Mouse (Mus musculus): ENCODE results near the gene Bscl2. TPM values are rescaled to one million over a fixed set of nuclear protein-coding genes. Genes with fewer than 3 reads are reported as not detected.

The Bscl2 gene
- total and polyA plus RNA-seq, 2 experiments from 2014 or later, result 101 to 121 TPM

GRCm38 (mm10) chr19:8872266-8872840 lies 35.1 kb downstream of the Bscl2 start:
- H3K4me1 ChIP-seq (ENCODE audit: insufficient read depth, low read length), result no peaks in the 10 kb centered on the region
- 82% methylated on average over 10 of the region's 10 CpGs for WGBS
- H3K9ac ChIP-seq (replicated peaks; ENCODE audit: low read length, poor library complexity, severe bottlenecking), result peak overlapping the region; percentile 94; the same call in 1 of the 2 replicates
- ATAC-seq (ENCODE audit: low FRiP score) (no peak), DNase-seq (ENCODE audit: low spot score) (no peak)
- peak overlapping the region; percentile 96 for H3K4me3 ChIP-seq (ENCODE audit: low read depth, low read length)
- H3K9me3 ChIP-seq (ENCODE audit: low read length), result no peaks in the 10 kb centered on the region
- peak overlapping the region; percentile 94 for H3K4me2 ChIP-seq (ENCODE audit: low read depth, low read length, poor library complexity, severe bottlenecking)
- no peaks in the 10 kb centered on the region for H3K27me3 ChIP-seq (ENCODE audit: insufficient read depth, low read length)
- TF ChIP-seq CTCF (IDR thresholded peaks at IDR 0.05), result no peak
- peaks cover 28% of the 10 kb centered on the region for H3K36me3 ChIP-seq (ENCODE audit: insufficient read depth, low read length)
- no peak overlapping the region for H3K27ac ChIP-seq (ENCODE audit: low read depth, low read length)

GRCm38 (mm10) chr19:8875031-8875430 lies 37.8 kb downstream of the Bscl2 start:
- peaks cover 28% of the 10 kb centered on the region for H3K36me3 ChIP-seq (ENCODE audit: insufficient read depth, low read length)
- 92% methylated on average over 7 of the region's 7 CpGs for WGBS
- TF ChIP-seq CTCF (IDR thresholded peaks at IDR 0.05), result no peak

GRCm38 (mm10) chr19:8880311-8881033 lies 43.2 kb downstream of the Bscl2 start, which contains the start of gene Uqcc3:
Gene Uqcc3, minus strand, starts transcription at chr19:8880923.
- no peaks in the 10 kb centered on the region for H3K27me3 ChIP-seq (ENCODE audit: insufficient read depth, low read length)

More at GRCm38 (mm10) chr19:8875031-8875430, 37.8 kb downstream of the Bscl2 start:
- H3K9ac ChIP-seq (replicated peaks; ENCODE audit: low read length, poor library complexity, severe bottlenecking), result no peak overlapping the region
- H3K9me3 ChIP-seq (ENCODE audit: low read length), result no peaks in the 10 kb centered on the region
- no peak overlapping the region for H3K27ac ChIP-seq (ENCODE audit: low read depth, low read length)
- no peak overlapping the region for H3K4me3 ChIP-seq (ENCODE audit: low read depth, low read length)
- no peak overlapping the region for H3K4me2 ChIP-seq (ENCODE audit: low read depth, low read length, poor library complexity, severe bottlenecking)
- DNase-seq (ENCODE audit: low spot score) (no peak), ATAC-seq (ENCODE audit: low FRiP score) (no peak)
- H3K27me3 ChIP-seq (ENCODE audit: insufficient read depth, low read length), result no peaks in the 10 kb centered on the region
- no peaks in the 10 kb centered on the region for H3K4me1 ChIP-seq (ENCODE audit: insufficient read depth, low read length)

GRCm38 (mm10) chr19:8881034-8881392 lies 43.7 kb downstream of the Bscl2 start:
- Histone ChIP-seq H3K4me3 (ENCODE audit: low read depth, low read length) (peak overlapping the region; percentile 67), H3K9me3 (ENCODE audit: low read length) (no peaks in the 10 kb centered on the region), H3K36me3 (ENCODE audit: insufficient read depth, low read length) (0 out of 2 replicates have a peak, but pooled peaks cover 5% of the 10 kb centered on the region), H3K27me3 (ENCODE audit: insufficient read depth, low read length) (no peaks in the 10 kb centered on the region), H3K27ac (ENCODE audit: low read depth, low read length) (no peak overlapping the region), H3K4me2 (ENCODE audit: low read depth, low read length, poor library complexity, severe bottlenecking) (peak overlapping the region; percentile 74), H3K9ac (replicated peaks; ENCODE audit: low read length, poor library complexity, severe bottlenecking) (peak overlapping the region; percentile 79), H3K4me1 (ENCODE audit: insufficient read depth, low read length) (no peaks in the 10 kb centered on the region)
- WGBS, result 10% methylated on average over 3 of the region's 3 CpGs
- no peak for TF ChIP-seq CTCF (IDR thresholded peaks at IDR 0.05)
- ATAC-seq (ENCODE audit: low FRiP score), result no peak
- no peak for DNase-seq (ENCODE audit: low spot score)

More at GRCm38 (mm10) chr19:8880311-8881033, 43.2 kb downstream of the Bscl2 start, which contains the start of gene Uqcc3:
- Histone ChIP-seq H3K9ac (replicated peaks; ENCODE audit: low read length, poor library complexity, severe bottlenecking) (peak within 1 kb of the TSS; percentile 79), H3K4me3 (ENCODE audit: low read depth, low read length) (peak within 1 kb of the TSS; percentile 67), H3K9me3 (ENCODE audit: low read length) (no peaks in the 10 kb centered on the region), H3K36me3 (ENCODE audit: insufficient read depth, low read length) (peaks cover 8% of the 10 kb centered on the region; the same call in 1 of the 2 replicates), H3K27ac (ENCODE audit: low read depth, low read length) (peak within 1 kb of the TSS; percentile 83), H3K4me1 (ENCODE audit: insufficient read depth, low read length) (no peaks in the 10 kb centered on the region), H3K4me2 (ENCODE audit: low read depth, low read length, poor library complexity, severe bottlenecking) (peak within 1 kb of the TSS; percentile 74)
- TF ChIP-seq CTCF (IDR thresholded peaks at IDR 0.05), result no peak
- peak; percentile 94 for DNase-seq (ENCODE audit: low spot score)
- ATAC-seq (ENCODE audit: low FRiP score), result peak; percentile 96
- WGBS, result under 1% methylated on average over 42 of the region's 42 CpGs

- no peak within 1 kb of the TSS for H3K27ac ChIP-seq (ENCODE audit: low read depth, low read length)
- peaks cover 4% of the 10 kb centered on the region for H3K4me1 ChIP-seq (ENCODE audit: insufficient read depth, low read length)
- ATAC-seq (ENCODE audit: low FRiP score) (no peak), DNase-seq (ENCODE audit: low spot score) (no peak)
- H3K36me3 ChIP-seq (ENCODE audit: insufficient read depth, low read length), result no peaks in the 10 kb centered on the region
- 69% methylated on average over 3 of the region's 3 CpGs for WGBS
- no peak for TF ChIP-seq CTCF (IDR thresholded peaks at IDR 0.05)
- no peak within 1 kb of the TSS for H3K4me2 ChIP-seq (ENCODE audit: low read depth, low read length, poor library complexity, severe bottlenecking)
- no peak within 1 kb of the TSS for H3K9ac ChIP-seq (replicated peaks; ENCODE audit: low read length, poor library complexity, severe bottlenecking)
- no peaks in the 10 kb centered on the region for H3K9me3 ChIP-seq (ENCODE audit: low read length)
- H3K4me3 ChIP-seq (ENCODE audit: low read depth, low read length), result no peak within 1 kb of the TSS
- no peaks in the 10 kb centered on the region for H3K27me3 ChIP-seq (ENCODE audit: insufficient read depth, low read length)
These were observed 46.3 kb downstream of the Bscl2 start, which contains the start of the genes Lbhd1 and Gm49403 for GRCm38 (mm10) chr19:8883616-8884015. Gene Lbhd1, plus strand, starts transcription at chr19:8883732. Gene Gm49403, plus strand, starts transcription at chr19:8883930.
